Mouse (Mus musculus): ENCODE results near the gene Pdlim4.
"Not testable (repeated sequence)": the region's sequence is repeated elsewhere in the genome, so short reads cannot be mapped to it uniquely, and the experiment has no call there.

The Pdlim4 gene

GRCm38 (mm10) chr11:54060316-54060715 is 8.5 kb downstream of the Pdlim4 start:
- DNase-seq = peak; percentile 45 to 76

- DNase-seq = no peak
These were observed 9.3 kb downstream of the Pdlim4 start for GRCm38 (mm10) chr11:54059526-54059925.

- DNase-seq = no peak
These were observed 10.2 kb downstream of the Pdlim4 start for GRCm38 (mm10) chr11:54058643-54059042.

- peak in 1 of 2 experiments; percentile 31 for DNase-seq
These were observed 10.7 kb downstream of the Pdlim4 start for GRCm38 (mm10) chr11:54058056-54058617.

GRCm38 (mm10) chr11:54057428-54057827 is 11.4 kb downstream of the Pdlim4 start:
- DNase-seq = no peak

- peak; percentile 60 to 84 for DNase-seq
These were observed 12.7 kb downstream of the Pdlim4 start for GRCm38 (mm10) chr11:54056132-54056531.

- DNase-seq = peak; percentile 51 to 70
These were observed 14.6 kb downstream of the Pdlim4 start for GRCm38 (mm10) chr11:54054257-54054656.

GRCm38 (mm10) chr11:54053090-54053489 is 15.7 kb downstream of the Pdlim4 start:
- no peak for DNase-seq

GRCm38 (mm10) chr11:54052128-54052527 is 16.7 kb downstream of the Pdlim4 start:
- DNase-seq = peak in 1 of 2 experiments; percentile 17

- DNase-seq = peak; percentile 76 to 91
These were observed 17.7 kb downstream of the Pdlim4 start for GRCm38 (mm10) chr11:54051161-54051560.

- no peak for DNase-seq
These were observed 18.6 kb downstream of the Pdlim4 start for GRCm38 (mm10) chr11:54050205-54050604.

GRCm38 (mm10) chr11:54040676-54041075 is 28.1 kb downstream of the Pdlim4 start:
- DNase-seq = peak in 1 of 2 experiments; percentile 13

- DNase-seq = not testable (repeated sequence)
These were observed 35.9 kb downstream of the Pdlim4 start for GRCm38 (mm10) chr11:54032872-54033271.

GRCm38 (mm10) chr11:54028997-54029396 is 39.8 kb downstream of the Pdlim4 start:
- DNase-seq = no peak

GRCm38 (mm10) chr11:54028044-54028951 is 40.5 kb downstream of the Pdlim4 start, which contains the start of gene Slc22a4:
Gene Slc22a4 (minus strand): TSS chr11:54028090.
- peak; percentile 92 to 96 for DNase-seq

GRCm38 (mm10) chr11:54027131-54028043 is 41.4 kb downstream of the Pdlim4 start:
- DNase-seq = no peak

- no peak for DNase-seq
These were observed 42.2 kb downstream of the Pdlim4 start for GRCm38 (mm10) chr11:54026491-54027041.

GRCm38 (mm10) chr11:54021396-54022093 is 47.3 kb downstream of the Pdlim4 start:
- peak; percentile 38 to 57 for DNase-seq

GRCm38 (mm10) chr11:54018893-54019732 is 49.7 kb downstream of the Pdlim4 start:
- no peak for DNase-seq

GRCm38 (mm10) chr11:54017596-54017995 is 51.2 kb downstream of the Pdlim4 start:
- DNase-seq = peak in 1 of 2 experiments; percentile 15

GRCm38 (mm10) chr11:54016051-54016450 is 52.8 kb downstream of the Pdlim4 start:
- no peak for DNase-seq
